Mouse (Mus musculus) MEL (cell line): ENCODE data around the gene Gm37240. TPM values are rescaled to one million over a fixed set of nuclear protein-coding genes. Genes with fewer than 3 reads are reported as not detected.

Experiments used
- DNase-seq: peaks from one replicate; pipeline ENCODE4 v3.0.0; 2011; ENCODE audit warnings: low read depth, low spot score
- H3K27ac ChIP-seq: 2 replicates; pipeline ENCODE4 v1.5.1; 2012; ENCODE audit warnings: low read depth, mild to moderate bottlenecking, control low read depth, low read length, moderate library complexity; ENCODE audit not compliant: control insufficient read depth
- H3K27me3 ChIP-seq, 2 experiments: fragments of 150-350 bp in 1 of 2; sonication (generic) in 1 of 2; 2 replicates each; pipeline ENCODE4 v1.6.1; 2012; ENCODE audit warnings: low read length in 2 of 2, mild to moderate bottlenecking in 2 of 2, improper control_type of control experiment in 1 of 2, moderate library complexity in 1 of 2; ENCODE audit not compliant: insufficient read depth in 2 of 2, control insufficient read depth in 1 of 2
- H3K36me3 ChIP-seq, 2 experiments: 2 replicates each; pipeline ENCODE4 v1.6.1; 2012 to 2014; ENCODE audit warnings: low read length in 2 of 2, improper control_type of control experiment in 1 of 2, inconsistent platforms in 1 of 2, mild to moderate bottlenecking in 1 of 2; ENCODE audit not compliant: insufficient read depth in 2 of 2, control insufficient read depth in 1 of 2
- H3K4me1 ChIP-seq, 2 experiments: fragments of 150-350 bp in 1 of 2; sonication (generic) in 1 of 2; 2 replicates each; pipeline ENCODE4 v1.6.1; 2012; ENCODE audit warnings: low read length in 2 of 2, improper control_type of control experiment in 1 of 2, mild to moderate bottlenecking in 1 of 2; ENCODE audit not compliant: insufficient read depth in 2 of 2, control insufficient read depth in 1 of 2
- H3K4me3 ChIP-seq, 2 experiments: fragments of 150-350 bp in 1 of 2; sonication (generic) in 1 of 2; 2 replicates each; pipeline ENCODE4 v1.5.1; 2012; ENCODE audit warnings: low read depth in 2 of 2, low read length in 2 of 2, mild to moderate bottlenecking in 2 of 2, moderate library complexity in 2 of 2, control low read depth in 1 of 2, improper control_type of control experiment in 1 of 2; ENCODE audit not compliant: control insufficient read depth in 1 of 2, insufficient read depth in 1 of 2
- H3K79me2 ChIP-seq: 2 replicates; pipeline ENCODE4 v1.6.1; 2012; ENCODE audit warnings: mild to moderate bottlenecking, low read length, moderate library complexity; ENCODE audit not compliant: control insufficient read depth, poor library complexity, insufficient read depth
- H3K9ac ChIP-seq: 2 replicates; pipeline ENCODE4 v1.6.1; 2012; ENCODE audit warnings: low read depth, mild to moderate bottlenecking, control low read depth, low read length, moderate library complexity; ENCODE audit not compliant: control insufficient read depth, poor library complexity, severe bottlenecking
- H3K9me3 ChIP-seq: fragments of 150-350 bp; sonication (generic); replicated peaks from 2 replicates; pipeline ENCODE4 v1.6.1; 2012; ENCODE audit warnings: mild to moderate bottlenecking, low read length, improper control_type of control experiment, moderate library complexity; ENCODE audit not compliant: insufficient read depth
- CTCF ChIP-seq, 3 experiments: IDR thresholded peaks in 2 of 3; conservative IDR thresholded peaks in 1 of 3; 2 replicates each; pipeline ENCODE4 v1.5.1; 2011 to 2012; ENCODE audit warnings: low read length in 3 of 3, low read depth in 2 of 3, mild to moderate bottlenecking in 2 of 3, improper control_type of control experiment in 1 of 3, inconsistent platforms in 1 of 3, mixed read lengths in 1 of 3, moderate library complexity in 1 of 3; ENCODE audit not compliant: control insufficient read depth in 1 of 3, insufficient read depth in 1 of 3, poor library complexity in 1 of 3, severe bottlenecking in 1 of 3
- E2F4 ChIP-seq: IDR thresholded peaks from 2 replicates; pipeline ENCODE4 v1.6.1; 2011; ENCODE audit warnings: low read depth, low read length, improper control_type of control experiment, borderline replicate concordance
- ELF1 ChIP-seq: IDR thresholded peaks from 2 replicates; pipeline ENCODE4 v1.6.1; 2014; ENCODE audit warnings: low read depth, mild to moderate bottlenecking, inconsistent platforms, low read length, improper control_type of control experiment, moderate library complexity
- MAZ ChIP-seq: IDR thresholded peaks from 2 replicates; pipeline ENCODE4 v1.6.1; 2012; ENCODE audit warnings: low read depth, mild to moderate bottlenecking, inconsistent platforms, low read length, improper control_type of control experiment
- MXI1 ChIP-seq: IDR thresholded peaks from 2 replicates; pipeline ENCODE4 v1.6.1; 2011; ENCODE audit warnings: mild to moderate bottlenecking, low read depth, low read length, improper control_type of control experiment
- MYB ChIP-seq: IDR thresholded peaks from 2 replicates; pipeline ENCODE4 v1.6.1; 2011; ENCODE audit warnings: mild to moderate bottlenecking, low read depth, low read length, improper control_type of control experiment
- NELFE ChIP-seq: IDR thresholded peaks from 2 replicates; pipeline ENCODE4 v1.6.1; 2011; ENCODE audit warnings: low read depth, low read length, improper control_type of control experiment
- POLR2AphosphoS5 ChIP-seq: IDR thresholded peaks from 2 replicates; pipeline ENCODE4 v1.6.1; 2012; ENCODE audit warnings: low read depth, borderline replicate concordance, mild to moderate bottlenecking, inconsistent platforms, low read length, moderate library complexity, mixed read lengths
- SIN3A ChIP-seq: IDR thresholded peaks from 2 replicates; pipeline ENCODE4 v1.6.1; 2012; ENCODE audit warnings: low read length, improper control_type of control experiment, inconsistent platforms
- SMC3 ChIP-seq: IDR thresholded peaks from 2 replicates; pipeline ENCODE4 v1.6.1; 2011; ENCODE audit warnings: low read depth, low read length, improper control_type of control experiment
- TBP ChIP-seq: IDR thresholded peaks from 2 replicates; pipeline ENCODE4 v1.8.0; 2011; ENCODE audit warnings: low read depth, low read length, improper control_type of control experiment
- USF1 ChIP-seq: IDR thresholded peaks from 2 replicates; pipeline ENCODE4 v1.6.1; 2014; ENCODE audit warnings: low read depth, mild to moderate bottlenecking, inconsistent platforms, low read length, improper control_type of control experiment, moderate library complexity
- ZC3H11A ChIP-seq: IDR thresholded peaks from 2 replicates; pipeline ENCODE4 v1.6.1; 2012; ENCODE audit warnings: low read depth, mild to moderate bottlenecking, inconsistent platforms, low read length, improper control_type of control experiment
- ZKSCAN1 ChIP-seq: IDR thresholded peaks from 2 replicates; pipeline ENCODE4 v1.6.1; 2012; ENCODE audit warnings: low read depth, mild to moderate bottlenecking, inconsistent platforms, low read length, improper control_type of control experiment, moderate library complexity
- ZMIZ1 ChIP-seq: IDR thresholded peaks from 2 replicates; pipeline ENCODE4 v1.6.1; 2012; ENCODE audit warnings: low read depth, mild to moderate bottlenecking, inconsistent platforms, low read length, improper control_type of control experiment, moderate library complexity
- ZNF384 ChIP-seq: IDR thresholded peaks from 2 replicates; pipeline ENCODE4 v1.6.1; 2012; ENCODE audit warnings: low read depth, mild to moderate bottlenecking, inconsistent platforms, low read length, improper control_type of control experiment
- polyA plus RNA-seq, 2 experiments: library from polyadenylated mRNA; stranded (reverse) in 1 of 2; unstranded in 1 of 2; fragments of >175 nt in 1 of 2; fragments of >200 nt in 1 of 2; gene quantifications; 2 replicates each; pipeline versions ENCODE4 v1.2.1 to v1.2.4; 2012; ENCODE audit warnings: low replicate concordance in 2 of 2, low read depth in 1 of 2; ENCODE audit not compliant: insufficient read length in 2 of 2, insufficient read depth in 1 of 2, missing spikeins in 1 of 2
- total RNA-seq: library from RNA; depleted of rRNA; stranded (reverse); fragments of 300-350 nt; gene quantifications from 2 replicates; pipeline ENCODE4 v1.2.3, GENCODE M21; 2012

Gm37240 gene
- total and polyA plus RNA-seq, 3 experiments, result 0.04 TPM; not detected in 2

DNA sequence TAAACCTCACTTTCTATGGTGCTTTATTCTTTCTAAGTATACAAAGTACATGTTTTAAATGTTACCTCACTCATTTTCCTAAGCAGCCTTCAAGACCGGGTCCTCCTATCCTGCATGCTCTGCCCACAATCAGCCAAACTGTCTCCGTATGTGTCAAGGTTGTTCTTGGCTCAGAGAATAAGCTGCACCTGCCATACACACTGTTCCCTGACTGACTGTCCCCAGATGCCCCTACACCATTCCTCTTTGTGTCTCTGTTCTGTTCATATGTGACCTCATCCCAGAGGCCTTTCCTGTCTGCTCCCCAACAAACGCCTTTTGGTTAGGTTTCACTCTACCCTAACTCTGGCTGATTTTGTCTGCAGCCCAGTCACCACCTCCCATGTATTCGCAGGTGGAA is 60.0 kb downstream of the Gm37240 start:
- no peaks in the 10 kb centered on the region for H3K4me1 ChIP-seq
- no peaks in the 10 kb centered on the region for H3K9me3 ChIP-seq
- TF ChIP-seq ZNF384 (no peak), SMC3 (no peak), SIN3A (no peak), MXI1 (no peak), USF1 (no peak), ZC3H11A (no peak)
- TF ChIP-seq, all 39 proteins: peak for 0
- Histone ChIP-seq H3K27ac (no peak overlapping the region), H3K27me3 (no peaks in the 10 kb centered on the region), H3K79me2 (no peaks in the 10 kb centered on the region), H3K4me3 (no peak overlapping the region), H3K36me3 (no peaks in the 10 kb centered on the region), H3K9ac (no peak overlapping the region)
- no peak for DNase-seq

DNA sequence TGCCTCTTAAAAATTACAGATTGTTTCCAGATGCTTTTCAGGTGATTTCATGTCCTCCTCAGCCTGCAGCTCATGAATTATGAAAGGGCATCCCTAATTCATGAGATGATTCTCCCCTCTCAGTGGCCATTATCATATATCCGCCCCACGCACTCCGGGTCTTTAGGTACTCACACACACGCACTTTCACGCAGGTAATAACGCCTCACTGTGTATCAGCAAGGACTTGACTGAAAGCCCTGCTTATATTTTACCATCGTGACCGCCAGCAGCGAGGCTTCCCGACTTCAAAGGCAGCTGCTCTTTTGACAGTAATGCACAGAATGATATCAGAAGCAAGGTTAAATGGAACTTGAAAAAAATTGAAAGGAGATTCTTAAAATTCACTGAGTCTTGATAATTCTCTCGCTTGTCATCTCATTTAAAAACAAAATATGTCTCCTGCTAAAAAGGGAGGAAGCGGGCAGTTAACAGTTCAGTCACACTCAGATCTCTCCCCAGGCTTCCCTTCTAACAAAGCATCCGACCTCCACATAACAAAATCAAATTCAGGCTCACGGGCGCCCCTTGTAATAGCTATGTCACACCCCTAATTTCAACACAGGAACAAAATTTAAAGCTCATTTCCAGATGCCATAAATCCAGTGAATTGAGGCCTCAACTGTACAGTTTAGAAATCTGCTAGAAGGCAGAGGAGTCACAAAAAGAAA is 66.3 kb downstream of the Gm37240 start:
- no peaks in the 10 kb centered on the region; a peak in 1 of 4 replicates for H3K27me3 ChIP-seq
- no peak overlapping the region for H3K4me3 ChIP-seq
- no peaks in the 10 kb centered on the region for H3K9me3 ChIP-seq
- DNase-seq, result no peak
- TF ChIP-seq SMC3 (no peak), NELFE (no peak), MAZ (no peak), MYB (no peak), ELF1 (no peak), TBP (no peak), ZMIZ1 (no peak)
- H3K9ac ChIP-seq, result no peak overlapping the region
- no peaks in the 10 kb centered on the region for H3K36me3 ChIP-seq
- no peaks in the 10 kb centered on the region for H3K79me2 ChIP-seq
- no peaks in the 10 kb centered on the region for H3K4me1 ChIP-seq
- H3K27ac ChIP-seq, result no peak overlapping the region

DNA sequence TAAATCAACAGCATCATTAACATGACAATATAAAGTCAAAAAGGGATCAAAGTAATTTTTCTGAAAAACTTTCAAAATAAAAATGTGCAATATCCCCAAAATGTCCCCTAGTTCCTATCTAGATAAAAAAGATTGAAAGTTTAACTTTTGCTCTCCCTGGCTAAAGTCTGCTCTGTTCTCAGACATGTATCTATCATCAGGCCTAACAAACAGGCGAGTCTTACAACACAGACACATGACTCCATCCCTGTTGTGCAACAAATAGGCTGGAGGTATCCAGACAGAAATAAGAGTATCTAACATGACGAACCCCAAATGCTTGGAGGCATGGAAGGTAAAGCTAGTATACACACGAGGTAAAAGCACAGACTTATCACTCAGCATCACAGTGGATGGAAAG is 68.0 kb downstream of the Gm37240 start:
- no peak for TF ChIP-seq E2F4
- TF ChIP-seq ZKSCAN1, result no peak
- no peak for TF ChIP-seq POLR2AphosphoS5
- no peak for TF ChIP-seq CTCF (IDR thresholded peaks at IDR 0.05 in 2 of 3, conservative IDR thresholded peaks at IDR 0.05 in 1 of 3; ENCODE audit: control insufficient read depth in 1 of 3, insufficient read depth in 1 of 3, low read depth in 2 of 3, low read length in 3 of 3, poor library complexity in 1 of 3, severe bottlenecking in 1 of 3)
- TF ChIP-seq, all 39 proteins: peak for 0

More for the DNA sequence above, 68.0 kb downstream of the Gm37240 start:
- Histone ChIP-seq H3K36me3 (no peaks in the 10 kb centered on the region), H3K9ac (no peak overlapping the region), H3K27me3 (no peaks in the 10 kb centered on the region; a peak in 1 of 4 replicates), H3K4me1 (no peaks in the 10 kb centered on the region), H3K79me2 (no peaks in the 10 kb centered on the region), H3K9me3 (no peaks in the 10 kb centered on the region), H3K27ac (no peak overlapping the region), H3K4me3 (no peak overlapping the region)
- no peak for DNase-seq
